In genomic region chr13:8871314-8871962, GRCm38 (mm10) we compare ENCODE assay signal across 7 mouse cellular contexts. TPM values are rescaled to one million over a fixed set of nuclear protein-coding genes. Genes with fewer than 3 reads are reported as not detected.
DNase-seq lines count a peak whose midpoint lies in the region; ATAC-seq and TF ChIP-seq lines count a peak whose summit lies in the region.

Wdr37 (minus strand) TSS chr13:8871909.

- DNase-seq in c-Kit-positive CD71-positive TER-119-positive erythroid progenitor cells, embryonic 14.5 days (ENCODE audit: low spot score), result peak; percentile 63
- no peak for DNase-seq in forebrain, postnatal 0 days
- peak in 1 of 2 experiments; percentile 20 for DNase-seq in heart, postnatal 36 days
- DNase-seq in layer of hippocampus, postnatal 25 days (ENCODE audit: extremely low spot score in 1 of 2, low spot score in 1 of 2), result peak in 1 of 2 experiments; percentile 53
- DNase-seq in lung, postnatal 36 days, result peak; percentile 36
- DNase-seq in right cerebral cortex, postnatal 25 days, result peak; percentile 55

- ATAC-seq in activated CD4-positive, CD25-positive, alpha-beta regulatory T cell, adult 4 months, result no peak
- ATAC-seq in forebrain, postnatal 0 days, result peak; percentile 68

- no peaks in the 10 kb centered on the region for H3K27me3 ChIP-seq in forebrain, postnatal 0 days (ENCODE audit: insufficient read depth, low read length)

- peak within 1 kb of the TSS; percentile 79 for H3K4me2 ChIP-seq in forebrain, postnatal 0 days (ENCODE audit: low read depth)

- WGBS in forebrain, postnatal 0 days, result under 1% methylated on average over 18 of the region's 18 CpGs

- peaks cover 18% of the 10 kb centered on the region for H3K4me1 ChIP-seq in forebrain, postnatal 0 days (ENCODE audit: insufficient read depth)

- intact Hi-C loops in heart, postnatal 36 days (cut with DNase I), result loop anchor here (2.0 to 5.0 kb wide), 3 partner anchors 25 to 126 kb away; partner anchors contain the start of gene Gtpbp4

- H3K27ac ChIP-seq in forebrain, postnatal 0 days (ENCODE audit: low read depth, low read length), result peak within 1 kb of the TSS; percentile 96

- H3K4me3 ChIP-seq in forebrain, postnatal 0 days (ENCODE audit: low read depth, low read length), result peak within 1 kb of the TSS; percentile 72

- H3K9ac ChIP-seq in forebrain, postnatal 0 days, result peak within 1 kb of the TSS; percentile 79

- H3K36me3 ChIP-seq in forebrain, postnatal 0 days (ENCODE audit: insufficient read depth), result no peaks in the 10 kb centered on the region

- H3K9me3 ChIP-seq in forebrain, postnatal 0 days (ENCODE audit: low read length), result no peaks in the 10 kb centered on the region

- TF ChIP-seq CTCF in forebrain, postnatal 0 days (IDR thresholded peaks at IDR 0.05; ENCODE audit: low read depth), result no peak

RNA-seq across cellular contexts. Expression of gene Wdr37, which starts in this region (rescaled TPM):
- polyA plus RNA-seq in activated CD4-positive, CD25-positive, alpha-beta regulatory T cell, adult 4 months (2017; shearing (Covaris generic)), result 10 to 100 TPM; 41.7 to 47.6 TPM
- 57.8 and 75.9 TPM in 2 replicates for total RNA-seq in forebrain, postnatal 0 days (2014; rRNA removed)
- 25.7 and 32.5 TPM in 2 replicates for polyA plus RNA-seq in forebrain, postnatal 0 days (2015; fragmentation: Nextera tagmentation; extraction: Ambion mirVana)
- total RNA-seq in heart, postnatal 36 days (2021), result 10 to 100 TPM; 32.8 to 35.2 TPM
- total RNA-seq in layer of hippocampus, postnatal 25 days (2021), result 10 to 100 TPM; 84.9 to 89.5 TPM
